Comparison of ENCODE assay signal across 18 mouse cellular contexts in the genomic region with DNA sequence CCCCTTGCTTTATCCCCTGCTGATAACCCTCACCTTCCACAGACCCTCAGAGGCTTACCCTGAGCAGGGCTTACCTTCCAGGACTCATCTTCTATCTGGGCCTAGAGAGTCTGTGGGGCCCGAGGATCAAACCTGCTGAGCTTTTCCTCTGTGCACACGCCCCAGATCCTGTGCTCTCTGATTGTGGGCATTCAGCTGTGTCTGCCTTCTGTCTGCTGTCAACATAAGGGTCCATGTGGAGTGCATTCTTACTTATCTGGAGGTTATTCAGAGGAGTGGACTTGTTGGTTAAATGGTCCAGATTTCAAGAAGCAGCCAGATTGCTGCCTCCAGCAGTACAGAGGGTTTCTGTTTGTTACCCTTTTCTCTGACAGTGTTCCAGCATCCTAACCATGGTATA.
DNase-seq lines count a peak whose midpoint lies in the region; ATAC-seq and TF ChIP-seq lines count a peak whose summit lies in the region.
"Had no signal": no experiment of that assay in that cellular context is flagged by ENCODE, and none has a peak within 500 bp of the region (broad histone marks: within the 10 kb centered on the region; RNA-seq: fewer than 3 reads in every experiment).

No protein-coding gene starts in this region.

- H3K4me2 ChIP-seq in heart, embryonic 14.5 days (ENCODE audit: low read length): peak overlapping the region; percentile 4
- H3K4me2 ChIP-seq in intestine, postnatal 0 days (replicated peaks; ENCODE audit: low read depth): no peak overlapping the region
- no peak overlapping the region for H3K4me2 ChIP-seq in intestine, embryonic 16.5 days (ENCODE audit: low read depth, low read length)
- H3K4me2 ChIP-seq in lung, postnatal 0 days (replicated peaks; ENCODE audit: low read depth, low read length): no peak overlapping the region
- H3K4me2 ChIP-seq: embryonic facial prominence, embryonic 12.5 days; forebrain, embryonic 15.5 days; hindbrain, embryonic 15.5 days had no signal

- peak overlapping the region; percentile 78 for H3K27ac ChIP-seq in heart, embryonic 10.5 days
- peak overlapping the region; percentile 74 to 77 for H3K27ac ChIP-seq in heart, embryonic 14.5 days (replicated peaks in 1 of 2; ENCODE audit: control insufficient read depth in 1 of 2, insufficient read depth in 1 of 2, low read depth in 2 of 2, low read length in 2 of 2)
- 0 out of 2 replicates have a peak overlapping the region, but pooled peaks have one; percentile 41 for H3K27ac ChIP-seq in intestine, postnatal 0 days (ENCODE audit: low read depth, low read length)
- H3K27ac ChIP-seq in intestine, embryonic 16.5 days (ENCODE audit: low read length): no peak overlapping the region
- no peak overlapping the region for H3K27ac ChIP-seq in lung, postnatal 0 days (ENCODE audit: low read length)
- H3K27ac ChIP-seq: embryonic facial prominence, embryonic 12.5 days; forebrain, embryonic 15.5 days; hindbrain, embryonic 15.5 days had no signal

- TF ChIP-seq EP300 in lung, postnatal 0 days (IDR thresholded peaks at IDR 0.05): no peak

- ATAC-seq in heart, embryonic 14.5 days (ENCODE audit: insufficient number of reproducible peaks, insufficient read depth, low FRiP score, low read depth): peak; percentile 76
- ATAC-seq in intestine, postnatal 0 days: no peak
- ATAC-seq in intestine, embryonic 16.5 days: no peak
- peak; percentile 6; the same call in 1 of the 2 replicates for ATAC-seq in lung, postnatal 0 days
- ATAC-seq: activated CD4-positive, CD25-positive, alpha-beta regulatory T cell, adult 4 months; forebrain, embryonic 15.5 days; Patski had no signal

- peaks cover 4% of the 10 kb centered on the region; the same call in 1 of the 2 replicates for H3K36me3 ChIP-seq in heart, embryonic 10.5 days
- peaks cover 10% of the 10 kb centered on the region for H3K36me3 ChIP-seq in heart, embryonic 14.5 days (ENCODE audit: control insufficient read depth, insufficient read depth, low read length)
- H3K36me3 ChIP-seq in intestine, postnatal 0 days (ENCODE audit: control insufficient read depth, insufficient read depth): peaks cover 10% of the 10 kb centered on the region; the same call in 1 of the 2 replicates
- no peaks in the 10 kb centered on the region for H3K36me3 ChIP-seq in intestine, embryonic 16.5 days (ENCODE audit: control insufficient read depth, insufficient read depth, low read length)
- H3K36me3 ChIP-seq in lung, postnatal 0 days (ENCODE audit: insufficient read depth, low read length): no peaks in the 10 kb centered on the region
- H3K36me3 ChIP-seq: embryonic facial prominence, embryonic 12.5 days; forebrain, embryonic 15.5 days; hindbrain, embryonic 15.5 days had no signal

- TF ChIP-seq CTCF in intestine, postnatal 0 days (IDR thresholded peaks at IDR 0.05; ENCODE audit: low read depth): no peak
- TF ChIP-seq CTCF in lung, postnatal 0 days (IDR thresholded peaks at IDR 0.05): no peak

- H3K27me3 ChIP-seq in heart, embryonic 10.5 days (ENCODE audit: insufficient read depth, poor library complexity, severe bottlenecking): no peaks in the 10 kb centered on the region
- H3K27me3 ChIP-seq in heart, embryonic 14.5 days (ENCODE audit: control insufficient read depth, insufficient read depth, low read length): no peaks in the 10 kb centered on the region
- no peaks in the 10 kb centered on the region for H3K27me3 ChIP-seq in intestine, postnatal 0 days (replicated peaks; ENCODE audit: control insufficient read depth, insufficient read depth, low read length)
- H3K27me3 ChIP-seq in intestine, embryonic 16.5 days (replicated peaks; ENCODE audit: control insufficient read depth, insufficient read depth, low read length): no peaks in the 10 kb centered on the region
- H3K27me3 ChIP-seq in lung, postnatal 0 days (replicated peaks; ENCODE audit: insufficient read depth, low read length): no peaks in the 10 kb centered on the region
- H3K27me3 ChIP-seq: CH12.LX; embryonic facial prominence, embryonic 12.5 days; forebrain, embryonic 15.5 days; hindbrain, embryonic 15.5 days; Patski had no signal

- intact Hi-C loops in heart, postnatal 10 days (cut with DNase I): no loop called here

- WGBS in heart, embryonic 10.5 days: 27% methylated on average over 2 of the region's 2 CpGs
- WGBS in heart, embryonic 14.5 days: 7% methylated on average over 2 of the region's 2 CpGs
- WGBS in intestine, postnatal 0 days: 39% methylated on average over 2 of the region's 2 CpGs
- WGBS in intestine, embryonic 16.5 days: 63% methylated on average over 2 of the region's 2 CpGs
- 61% methylated on average over 2 of the region's 2 CpGs for WGBS in lung, postnatal 0 days

- H3K4me3 ChIP-seq in heart, embryonic 10.5 days: peak overlapping the region; percentile 15; the same call in 1 of the 2 replicates
- no peak overlapping the region for H3K4me3 ChIP-seq in heart, embryonic 14.5 days (ENCODE audit: control insufficient read depth in 1 of 2, insufficient read depth in 1 of 2, low read depth in 1 of 2, low read length in 2 of 2)
- no peak overlapping the region for H3K4me3 ChIP-seq in intestine, postnatal 0 days (ENCODE audit: low read depth, low read length)
- no peak overlapping the region for H3K4me3 ChIP-seq in intestine, embryonic 16.5 days (ENCODE audit: low read length)
- H3K4me3 ChIP-seq in lung, postnatal 0 days (ENCODE audit: low read depth, low read length): no peak overlapping the region
- H3K4me3 ChIP-seq: embryonic facial prominence, embryonic 12.5 days; forebrain, embryonic 15.5 days; hindbrain, embryonic 15.5 days had no signal

- DNase-seq in heart, embryonic 10.5 days (ENCODE audit: low spot score): peak; percentile 91
- DNase-seq in heart, postnatal 10 days: no peak
- no peak for DNase-seq in heart, postnatal 4 days
- DNase-seq in lung, postnatal 0 days (ENCODE audit: low spot score): no peak
- DNase-seq in lung, postnatal 25 days (ENCODE audit: low spot score): no peak
- DNase-seq: adrenal gland, postnatal 14 days; cerebellum, adult 8-10 months; kidney, adult 11 months; kidney, adult 9 months had no signal

- peaks cover 64% of the 10 kb centered on the region for H3K4me1 ChIP-seq in heart, embryonic 10.5 days
- H3K4me1 ChIP-seq in heart, embryonic 14.5 days (ENCODE audit: control insufficient read depth in 2 of 2, insufficient read depth in 2 of 2, low read length in 2 of 2): peaks cover 41 to 50% of the 10 kb centered on the region in 2 experiments
- 0 out of 2 replicates have a peak, but pooled peaks cover 15% of the 10 kb centered on the region for H3K4me1 ChIP-seq in intestine, postnatal 0 days (replicated peaks; ENCODE audit: control insufficient read depth, insufficient read depth, low read length)
- H3K4me1 ChIP-seq in intestine, embryonic 16.5 days (ENCODE audit: control insufficient read depth, insufficient read depth, low read length): peaks cover 15% of the 10 kb centered on the region
- H3K4me1 ChIP-seq in lung, postnatal 0 days (ENCODE audit: insufficient read depth, low read depth, low read length): peaks cover 11% of the 10 kb centered on the region; the same call in 1 of the 2 replicates
- H3K4me1 ChIP-seq: embryonic facial prominence, embryonic 12.5 days; forebrain, embryonic 15.5 days had no signal

- no peaks in the 10 kb centered on the region for H3K9me3 ChIP-seq in heart, embryonic 10.5 days
- H3K9me3 ChIP-seq in heart, embryonic 14.5 days (ENCODE audit: control insufficient read depth, low read length): no peaks in the 10 kb centered on the region
- no peaks in the 10 kb centered on the region for H3K9me3 ChIP-seq in intestine, postnatal 0 days (ENCODE audit: control insufficient read depth)
- no peaks in the 10 kb centered on the region for H3K9me3 ChIP-seq in intestine, embryonic 16.5 days (ENCODE audit: control insufficient read depth, low read length)
- no peaks in the 10 kb centered on the region for H3K9me3 ChIP-seq in lung, postnatal 0 days (ENCODE audit: low read length)
- H3K9me3 ChIP-seq: embryonic facial prominence, embryonic 12.5 days; forebrain, embryonic 15.5 days; hindbrain, embryonic 15.5 days had no signal

- 0 out of 2 replicates have a peak overlapping the region, but pooled peaks have one; percentile 2 for H3K9ac ChIP-seq in heart, embryonic 14.5 days (ENCODE audit: low read length)
- H3K9ac ChIP-seq in intestine, postnatal 0 days (ENCODE audit: low read depth, low read length): no peak overlapping the region
- no peak overlapping the region for H3K9ac ChIP-seq in intestine, embryonic 16.5 days (ENCODE audit: low read depth, low read length)
- H3K9ac ChIP-seq in lung, postnatal 0 days (replicated peaks; ENCODE audit: low read depth): no peak overlapping the region
- H3K9ac ChIP-seq: embryonic facial prominence, embryonic 12.5 days; forebrain, embryonic 15.5 days; hindbrain, embryonic 15.5 days had no signal

Comparison
In these comparisons a context has a peak if more than half of its experiments do, and no peak if none do; other contexts are left out.
1. H3K27ac ChIP-seq: peak in heart, embryonic 10.5 days (single experiment), heart, embryonic 14.5 days (2 of 2) and intestine, postnatal 0 days (single experiment); none in intestine, embryonic 16.5 days (single experiment) and lung, postnatal 0 days (single experiment).
2. ATAC-seq: peak in heart, embryonic 14.5 days (single experiment) and lung, postnatal 0 days (single experiment); none in intestine, postnatal 0 days (single experiment) and intestine, embryonic 16.5 days (single experiment).